In genomic region chr1:144355041-144355440, GRCm38 (mm10) we compare ENCODE assay signal across 24 mouse cellular contexts.
A peak's percentile ranks its signal among the peaks of the same experiment; 100 is the strongest.
DNase-seq lines count a peak whose midpoint lies in the region; ATAC-seq and TF ChIP-seq lines count a peak whose summit lies in the region.
"Had no signal": no experiment of that assay in that cellular context is flagged by ENCODE, and none has a peak within 500 bp of the region (broad histone marks: within the 10 kb centered on the region; RNA-seq: fewer than 3 reads in every experiment).

No protein-coding gene starts in this region.

- peak; percentile 80 for DNase-seq in 3T3-L1 (ENCODE audit: low read depth, low spot score)
- peak; percentile 17 for DNase-seq in NIH3T3 (ENCODE audit: low read depth)
- DNase-seq in right cerebral cortex, postnatal 14 days = no peak
- no peak for DNase-seq in layer of hippocampus, adult 8-10 months (ENCODE audit: low spot score in 2 of 2)
- DNase-seq in cerebellum, adult 9-11 months = no peak
- DNase-seq: adrenal gland, adult 8-10 months; adrenal gland, postnatal 14 days; adrenal gland, postnatal 36 days; cerebellum, adult 11-12 months; cerebellum, adult 2 months; cerebellum, adult 9-10 months; cerebellum, postnatal 14 days; cerebellum, postnatal 36 days; embryo, embryonic 11 days had no signal

- H3K4me2 ChIP-seq in myocyte (ENCODE audit: low read depth) = peak overlapping the region; percentile 43
- H3K4me2 ChIP-seq in kidney, embryonic 16.5 days (replicated peaks; ENCODE audit: low read depth, low read length) = no peak overlapping the region
- H3K4me2 ChIP-seq: embryonic facial prominence, embryonic 13.5 days; embryonic facial prominence, embryonic 15.5 days; forebrain, embryonic 12.5 days had no signal

- H3K4me3 ChIP-seq in C2C12 (ENCODE audit: insufficient read depth, poor library complexity, severe bottlenecking) (no peak overlapping the region), myocyte (no peak overlapping the region)
- H3K4me3 ChIP-seq in kidney, embryonic 16.5 days (ENCODE audit: low read length) = no peak overlapping the region
- H3K4me3 ChIP-seq: embryonic facial prominence, embryonic 13.5 days; embryonic facial prominence, embryonic 15.5 days; erythroblast, embryonic 14.5 days; forebrain, embryonic 10.5 days; forebrain, embryonic 12.5 days had no signal

- H3K79me3 ChIP-seq in C2C12 (ENCODE audit: low read depth) = no peaks in the 10 kb centered on the region

- H3K27ac ChIP-seq in kidney, embryonic 16.5 days (ENCODE audit: low read length) = no peak overlapping the region
- H3K27ac ChIP-seq: embryonic facial prominence, embryonic 13.5 days; embryonic facial prominence, embryonic 15.5 days; forebrain, embryonic 10.5 days; forebrain, embryonic 12.5 days had no signal

- H3ac ChIP-seq in C2C12 (ENCODE audit: control insufficient read depth, insufficient read length, low read depth) (no peak overlapping the region), myocyte (ENCODE audit: control insufficient read depth, insufficient read length) (no peak overlapping the region)

- WGBS in kidney, embryonic 16.5 days = 81% methylated on average over 3 of the region's 3 CpGs

- H3K36me3 ChIP-seq in C2C12 (ENCODE audit: control insufficient read depth, insufficient read depth) (no peaks in the 10 kb centered on the region), myocyte (ENCODE audit: control insufficient read depth, insufficient read depth) (no peaks in the 10 kb centered on the region)
- no peaks in the 10 kb centered on the region for H3K36me3 ChIP-seq in kidney, embryonic 16.5 days (ENCODE audit: insufficient read depth, low read length)
- H3K36me3 ChIP-seq: embryonic facial prominence, embryonic 13.5 days; embryonic facial prominence, embryonic 15.5 days; forebrain, embryonic 10.5 days; forebrain, embryonic 12.5 days had no signal

- H3K27me3 ChIP-seq in C2C12 (ENCODE audit: control insufficient read depth, insufficient read depth, insufficient read length) = no peaks in the 10 kb centered on the region
- H3K27me3 ChIP-seq in myocyte (ENCODE audit: control insufficient read depth, insufficient read depth, insufficient read length) = no peaks in the 10 kb centered on the region
- H3K27me3 ChIP-seq in kidney, embryonic 16.5 days (ENCODE audit: insufficient read depth, low read length) = no peaks in the 10 kb centered on the region
- H3K27me3 ChIP-seq: embryonic facial prominence, embryonic 13.5 days; embryonic facial prominence, embryonic 15.5 days; forebrain, embryonic 12.5 days had no signal

- no peaks in the 10 kb centered on the region for H3K9me3 ChIP-seq in kidney, embryonic 16.5 days (ENCODE audit: low read length)
- H3K9me3 ChIP-seq: embryonic facial prominence, embryonic 13.5 days; embryonic facial prominence, embryonic 15.5 days; forebrain, embryonic 10.5 days; forebrain, embryonic 12.5 days had no signal

- H3K79me2 ChIP-seq in C2C12 (ENCODE audit: control insufficient read depth, insufficient read depth) (no peaks in the 10 kb centered on the region), myocyte (ENCODE audit: control insufficient read depth, insufficient read depth) (no peaks in the 10 kb centered on the region)

- H3K4me1 ChIP-seq in kidney, embryonic 16.5 days (ENCODE audit: insufficient read depth, low read length) = no peaks in the 10 kb centered on the region
- H3K4me1 ChIP-seq: embryonic facial prominence, embryonic 13.5 days; embryonic facial prominence, embryonic 15.5 days; forebrain, embryonic 10.5 days; forebrain, embryonic 12.5 days had no signal

- no peak for ATAC-seq in kidney, embryonic 16.5 days (ENCODE audit: low FRiP score, low TSS enrichment)
- ATAC-seq: forebrain, embryonic 14.5 days; forebrain, embryonic 16.5 days had no signal

- no peak for TF ChIP-seq CTCF in C2C12 (IDR thresholded peaks at IDR 0.05; ENCODE audit: control insufficient read depth, insufficient read depth, insufficient read length)

- no peak for TF ChIP-seq POLR2A in myocyte (IDR thresholded peaks at IDR 0.05; ENCODE audit: insufficient read length, low read depth)

- H3K9ac ChIP-seq in kidney, embryonic 16.5 days (replicated peaks; ENCODE audit: low read length) = no peak overlapping the region
- H3K9ac ChIP-seq: embryonic facial prominence, embryonic 13.5 days; embryonic facial prominence, embryonic 15.5 days; forebrain, embryonic 12.5 days had no signal

TF ChIP-seq in C2C12, 6 proteins besides CTCF, POLR2A, EP300 and RAD21:
- no peak for TF ChIP-seq USF1 (IDR thresholded peaks at IDR 0.05; ENCODE audit: low read depth)
- peak; percentile 61 for TF ChIP-seq CEBPB (IDR thresholded peaks at IDR 0.05; ENCODE audit: low read depth)

TF ChIP-seq in myocyte, 11 proteins besides CTCF, POLR2A, EP300 and RAD21:
- TF ChIP-seq USF1 (IDR thresholded peaks at IDR 0.05; ENCODE audit: low read depth) (no peak), CEBPB (IDR thresholded peaks at IDR 0.05; ENCODE audit: insufficient read depth, poor library complexity, severe bottlenecking) (peak; percentile 96)

Comparison
In these comparisons a context has a peak if more than half of its experiments do, and no peak if none do; other contexts are left out.
1. DNase-seq: peak in 3T3-L1 (single experiment) and NIH3T3 (single experiment); none in right cerebral cortex, postnatal 14 days (single experiment), layer of hippocampus, adult 8-10 months (0 of 2) and cerebellum, adult 9-11 months (single experiment).